Mouse (Mus musculus) pancreas, adult 10 weeks (tissue): Measurements from ENCODE around the gene Creld2. TPM values are rescaled to one million over a fixed set of nuclear protein-coding genes. Genes with fewer than 3 reads are reported as not detected.

ENCODE experiments used
- polyA plus RNA-seq: library from polyadenylated mRNA; stranded (reverse); fragments of 350-450 nt; fragmentation: Illumina TruSeq; extraction: RNeasy Lipid Tissue Mini Kit (QIAGEN cat#74804); gene quantifications from one replicate; pipeline ENCODE4 v1.2.3, GENCODE M21; 2015; ENCODE audit warnings: low read depth, low replicate concordance; ENCODE audit not compliant: insufficient read depth

Gene Creld2
- polyA plus RNA-seq, result 120 TPM

GRCm38 (mm10) chr15:88819026-88819905, at the start of gene Creld2, which contains the start of gene Alg12:
Gene Creld2 (plus strand): TSS chr15:88819646.
Gene Alg12 (minus strand): TSS chr15:88819318.

GRCm38 (mm10) chr15:88861772-88862622, 42.6 kb downstream of the Creld2 start, which contains the start of gene Pim3:
Gene Pim3 (plus strand): TSS chr15:88862186.

Other genes with a start within 250 kb of the Creld2 start
- not detected for gene Zdhhc25, start 219.3 kb upstream of the Creld2 start, polyA plus RNA-seq
- 8.1 TPM for gene Brd1, start 85.4 kb upstream of the Creld2 start, polyA plus RNA-seq
- gene Zbed4, start 68.0 kb upstream of the Creld2 start, polyA plus RNA-seq, result 2.3 TPM
- gene Alg12, start 328 bp upstream of the Creld2 start, polyA plus RNA-seq, result 6.6 TPM
- 76.7 TPM for gene Pim3, start 42.5 kb downstream of the Creld2 start, polyA plus RNA-seq
- gene Ttll8, start 134.8 kb downstream of the Creld2 start, polyA plus RNA-seq, result not detected
- gene Mlc1, start 159.4 kb downstream of the Creld2 start, polyA plus RNA-seq, result not detected
- gene Mov10l1, start 163.3 kb downstream of the Creld2 start, polyA plus RNA-seq, result not detected
- gene Panx2, start 240.1 kb downstream of the Creld2 start, polyA plus RNA-seq, result 0.24 TPM